Mouse (Mus musculus) liver, postnatal 0 days (tissue): ENCODE results near the gene Gm20388.
A peak's percentile ranks its signal among the peaks of the same experiment; 100 is the strongest.

Experiments
- CTCF ChIP-seq: sonication (generic); IDR thresholded peaks from 2 replicates; pipeline ENCODE4 v1.5.1; 2016; ENCODE audit warnings: antibody characterized with exemption, low read depth
- EP300 ChIP-seq: IDR thresholded peaks from 2 replicates; pipeline ENCODE4 v1.6.1; 2016; ENCODE audit warnings: antibody characterized with exemption, low read depth, mild to moderate bottlenecking

DNA sequence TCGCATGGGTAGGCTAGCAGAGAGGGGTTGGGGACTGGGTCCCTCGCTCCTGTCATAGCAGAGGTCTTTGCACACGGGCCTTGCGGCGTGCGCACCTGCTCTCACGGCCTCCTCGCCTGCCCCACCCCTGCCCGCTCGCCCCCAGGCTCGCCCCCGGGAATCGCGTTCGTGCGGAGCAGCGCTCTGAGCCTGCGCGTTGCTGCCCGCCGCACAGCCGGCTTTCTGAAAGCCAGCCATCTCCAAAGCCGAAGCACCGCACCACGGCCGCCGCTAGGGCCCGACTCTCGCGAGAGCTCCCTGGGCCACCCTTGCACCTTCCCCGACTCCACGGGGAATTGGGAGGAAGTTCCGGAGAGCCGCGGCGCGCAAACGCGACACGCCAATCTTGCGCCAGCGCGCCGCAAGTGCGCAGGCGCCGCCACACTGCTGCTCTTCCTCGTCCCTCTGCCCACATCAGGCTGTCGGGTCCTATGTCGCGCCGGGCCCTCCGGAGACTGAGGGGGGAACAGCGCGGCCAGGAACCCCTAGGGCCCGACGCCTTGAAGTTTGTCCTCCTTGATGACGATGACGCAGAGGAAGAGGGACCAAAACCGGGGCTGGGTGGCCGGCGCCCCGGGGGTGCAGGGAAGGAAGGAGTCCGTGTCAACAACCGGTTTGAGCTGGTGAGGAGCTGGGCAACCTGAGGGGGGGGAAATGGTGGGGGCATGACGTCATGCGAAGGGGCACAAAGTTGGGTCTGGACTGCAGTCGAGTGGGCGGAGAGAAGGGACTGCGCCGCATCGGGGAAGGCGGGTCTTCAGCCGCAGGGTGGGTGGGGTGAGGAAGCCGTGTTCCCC is 3463.0 kb downstream of the Gm20388 start, which contains the start of gene Tcf25:
- peak; percentile 67 for TF ChIP-seq CTCF
- TF ChIP-seq EP300 = no peak; the same call in 1 of the 2 replicates
